Mouse (Mus musculus) midbrain, embryonic 10.5 days (tissue): ENCODE measurements around the gene Mrpl45. TPM values are rescaled to one million over a fixed set of nuclear protein-coding genes. Genes with fewer than 3 reads are reported as not detected.

Experiments used
- DNase-seq: peaks from one replicate; pipeline ENCODE4 v3.0.0-alpha.2; 2017; ENCODE audit warnings: low spot score
- H3K27ac ChIP-seq: fragments of 300-500 bp; sonication (generic); replicated peaks from 2 replicates; pipeline ENCODE4 v1.5.1; 2016; ENCODE audit warnings: mild to moderate bottlenecking
- H3K27me3 ChIP-seq: fragments of 300-500 bp; sonication (generic); 2 replicates; pipeline ENCODE4 v1.6.1; 2016; ENCODE audit warnings: low read depth, mild to moderate bottlenecking; ENCODE audit not compliant: poor library complexity, severe bottlenecking
- H3K36me3 ChIP-seq: fragments of 300-500 bp; sonication (generic); 2 replicates; pipeline ENCODE4 v1.6.1; 2016; ENCODE audit warnings: mild to moderate bottlenecking, moderate library complexity
- H3K4me1 ChIP-seq: fragments of 300-500 bp; sonication (generic); 2 replicates; pipeline ENCODE4 v1.6.1; 2016
- H3K4me3 ChIP-seq: fragments of 300-500 bp; sonication (generic); 2 replicates; pipeline ENCODE4 v1.5.1; 2016; ENCODE audit warnings: mild to moderate bottlenecking, moderate library complexity
- H3K9me3 ChIP-seq: fragments of 300-500 bp; sonication (generic); replicated peaks from 2 replicates; pipeline ENCODE4 v1.6.1; 2016; ENCODE audit warnings: mild to moderate bottlenecking
- WGBS: fragments of 180-500 bp; shearing (Covaris S2); methylation state at CpG from one replicate; pipeline ENCODE4 v1.1.7; 2016; 5-methylcytosine and 5-hydroxymethylcytosine counted together
- polyA plus RNA-seq: library from polyadenylated mRNA; unstranded; fragments of >200 nt; fragmentation: Nextera tagmentation; extraction: Ambion mirVana; gene quantifications from 2 replicates; pipeline ENCODE4 v1.2.1, GENCODE M21; 2016

The Mrpl45 gene
- polyA plus RNA-seq, 1 experiment from 2014 or later: 69.5 TPM

DNA sequence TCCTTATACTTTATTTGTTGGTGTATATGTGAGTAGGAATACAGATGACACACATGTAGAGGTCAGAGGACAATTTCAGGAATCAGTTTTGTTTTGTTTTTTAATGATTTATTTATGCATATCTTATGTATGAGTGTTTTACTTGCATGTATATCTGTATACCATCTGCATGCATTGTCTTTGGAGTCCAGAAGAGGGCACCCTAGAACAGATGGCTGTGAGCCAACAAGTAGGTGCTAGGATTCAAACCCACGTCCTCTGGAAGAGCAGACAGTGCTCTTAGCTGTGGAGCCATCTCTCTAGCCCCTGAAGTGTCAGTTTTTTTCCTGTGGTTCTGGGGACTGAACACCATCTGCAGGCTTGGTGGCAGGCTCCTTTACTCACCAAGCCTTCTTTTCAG, 9.7 kb downstream of the Mrpl45 start:
- WGBS: 84% methylated on average over 1 of the region's 1 CpGs

DNA sequence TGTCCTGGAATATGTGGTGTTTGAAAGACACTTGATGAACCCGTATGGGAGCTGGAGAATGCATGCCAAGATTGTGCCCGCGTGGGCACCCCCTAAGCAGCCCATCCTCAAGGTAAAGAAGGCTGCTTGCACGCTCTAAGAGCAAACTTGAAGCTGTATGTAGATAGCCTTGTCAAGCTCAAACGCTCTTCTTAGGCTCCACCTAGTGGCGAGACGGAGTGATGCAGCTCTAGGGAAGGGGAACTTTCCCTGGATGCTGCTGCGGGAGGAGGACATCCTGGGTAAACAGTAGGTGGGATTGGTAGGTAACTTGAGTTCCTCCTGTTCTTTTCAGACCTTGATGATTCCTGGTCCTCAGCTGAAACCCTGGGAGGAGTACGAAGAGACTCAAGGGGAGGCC, 12.6 kb downstream of the Mrpl45 start:
- Histone ChIP-seq H3K4me3 (no peak overlapping the region), H3K9me3 (no peaks in the 10 kb centered on the region), H3K36me3 (peaks cover 82% of the 10 kb centered on the region), H3K4me1 (peaks cover 8% of the 10 kb centered on the region; the same call in 1 of the 2 replicates), H3K27me3 (no peaks in the 10 kb centered on the region), H3K27ac (no peak overlapping the region)
- peak; percentile 71 for DNase-seq
- WGBS: 36% methylated on average over 9 of the region's 9 CpGs

More for the DNA sequence above, 9.7 kb downstream of the Mrpl45 start:
- Histone ChIP-seq H3K4me3 (no peak overlapping the region), H3K27me3 (no peaks in the 10 kb centered on the region), H3K9me3 (no peaks in the 10 kb centered on the region), H3K27ac (no peak overlapping the region), H3K36me3 (peaks cover 95% of the 10 kb centered on the region), H3K4me1 (no peaks in the 10 kb centered on the region)
- no peak for DNase-seq

DNA sequence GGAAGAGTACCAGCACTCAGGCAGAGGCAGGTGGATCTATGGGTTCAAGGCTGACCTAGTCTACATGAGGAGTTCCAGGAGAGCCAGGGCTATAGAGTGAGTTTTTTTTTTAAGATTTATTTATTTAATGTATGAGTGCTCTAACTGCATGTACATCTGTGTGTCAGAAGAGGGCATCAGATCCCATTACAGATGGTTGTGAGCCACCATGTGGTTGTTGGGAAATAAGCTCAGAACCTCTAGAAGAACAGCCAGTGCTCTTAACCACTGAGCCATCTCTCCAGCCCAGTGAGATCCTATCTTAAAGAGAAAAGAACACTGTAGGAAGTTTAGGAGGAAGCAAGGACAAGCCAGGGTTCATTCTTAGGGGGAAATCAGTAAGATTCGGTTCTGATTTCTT, 14.8 kb downstream of the Mrpl45 start:
- no peaks in the 10 kb centered on the region for H3K27me3 ChIP-seq
- peaks cover 15% of the 10 kb centered on the region for H3K4me1 ChIP-seq
- H3K9me3 ChIP-seq: no peaks in the 10 kb centered on the region
- no peak overlapping the region for H3K27ac ChIP-seq
- no peak overlapping the region for H3K4me3 ChIP-seq
- H3K36me3 ChIP-seq: peaks cover 63% of the 10 kb centered on the region
- DNase-seq: no peak
- 94% methylated on average over 1 of the region's 1 CpGs for WGBS

DNA sequence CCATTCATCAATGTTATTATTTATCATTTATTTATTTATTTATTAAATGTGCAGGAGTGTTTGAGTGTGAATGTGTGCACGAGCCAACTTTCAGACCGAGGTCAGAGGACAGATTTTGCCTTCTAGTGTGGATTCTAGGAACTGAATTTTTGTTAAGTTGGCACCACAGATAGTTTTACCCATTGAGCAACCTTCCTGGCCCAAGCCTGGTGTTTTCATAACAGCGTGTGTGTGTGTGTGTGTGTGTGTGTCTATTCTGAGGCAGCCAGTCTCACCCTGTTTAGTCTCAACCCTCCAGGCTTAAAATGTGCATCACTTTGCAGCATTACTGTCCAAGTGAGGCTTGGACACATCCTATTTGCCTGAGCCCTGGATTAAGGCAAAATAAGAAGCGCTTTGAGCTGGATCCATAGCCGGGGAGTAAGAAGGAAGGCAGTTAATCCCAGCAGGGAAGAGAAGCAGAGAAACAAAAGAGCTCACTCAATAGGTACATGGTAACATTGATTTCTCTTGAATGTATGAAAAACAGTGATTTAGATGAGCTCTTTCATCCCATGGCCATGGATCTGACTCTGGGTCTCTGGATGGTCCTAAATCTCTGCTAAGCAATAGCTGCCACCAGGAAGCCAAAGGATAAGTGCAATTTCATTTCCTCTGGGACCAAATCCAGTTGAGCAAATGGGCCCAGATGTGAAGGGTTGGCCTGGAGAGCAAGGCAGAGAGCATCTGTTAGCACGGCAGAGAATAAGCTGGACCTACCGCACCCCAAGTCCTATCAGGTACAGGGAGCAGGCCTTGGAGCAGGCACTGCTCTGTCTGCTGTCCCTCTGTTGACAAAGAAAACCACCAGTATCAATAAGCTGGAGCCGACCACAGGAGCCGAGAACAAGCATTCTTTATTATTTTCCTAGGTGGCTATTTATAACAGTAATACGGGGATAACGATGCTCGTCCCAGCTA, 16.0 kb downstream of the Mrpl45 start:
- Histone ChIP-seq H3K4me1 (peaks cover 23% of the 10 kb centered on the region), H3K27me3 (peaks cover 4% of the 10 kb centered on the region), H3K9me3 (no peaks in the 10 kb centered on the region), H3K36me3 (peaks cover 51% of the 10 kb centered on the region), H3K4me3 (no peak overlapping the region), H3K27ac (no peak overlapping the region)
- WGBS: 90% methylated on average over 12 of the region's 12 CpGs
- no peak for DNase-seq

DNA sequence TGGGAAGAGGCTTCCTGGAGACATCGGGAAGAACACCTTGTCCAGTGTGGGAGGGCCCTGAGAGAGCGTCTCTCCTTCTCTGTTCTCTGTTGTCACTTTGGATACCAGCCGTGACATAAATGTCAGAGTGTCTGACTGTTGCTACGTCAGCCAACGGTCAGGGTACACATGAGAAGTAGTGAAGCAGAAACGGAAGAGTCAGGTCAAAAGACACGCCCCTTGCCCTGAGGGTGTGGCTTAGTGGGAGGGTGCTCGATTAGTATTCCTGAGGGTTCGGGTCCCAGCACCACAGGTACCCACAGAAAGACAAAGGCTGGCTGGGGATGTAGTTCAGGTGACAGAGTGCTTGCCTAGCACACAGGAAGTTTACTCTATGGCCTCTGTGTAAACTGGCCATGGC, 17.5 kb downstream of the Mrpl45 start:
- H3K27me3 ChIP-seq: peaks cover 19% of the 10 kb centered on the region
- H3K27ac ChIP-seq: no peak overlapping the region
- H3K4me1 ChIP-seq: peaks cover 29% of the 10 kb centered on the region
- 61% methylated on average over 9 of the region's 9 CpGs for WGBS
- DNase-seq: no peak
- H3K4me3 ChIP-seq: no peak overlapping the region
- H3K9me3 ChIP-seq: no peaks in the 10 kb centered on the region
- peaks cover 35% of the 10 kb centered on the region for H3K36me3 ChIP-seq

DNA sequence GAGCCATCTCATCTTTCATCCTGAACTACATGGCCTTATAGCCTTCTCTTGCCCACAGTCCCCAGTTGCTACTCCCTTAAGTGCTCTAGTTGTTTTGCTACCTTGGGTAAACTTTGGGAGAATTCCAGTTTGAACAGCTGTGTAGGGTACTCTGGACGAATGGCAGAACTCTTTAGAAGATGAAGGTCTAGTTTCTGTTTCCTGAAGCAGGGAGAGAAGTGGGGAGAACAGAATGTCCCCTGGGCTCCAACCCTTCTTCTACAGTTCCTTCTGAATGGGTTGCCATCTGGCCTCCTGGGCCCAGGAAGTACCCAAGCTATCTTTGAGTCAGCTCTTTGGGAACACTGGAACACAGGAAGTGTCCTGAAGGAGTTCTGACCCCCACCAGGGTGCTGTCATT, 18.4 kb downstream of the Mrpl45 start:
- Histone ChIP-seq H3K9me3 (no peaks in the 10 kb centered on the region), H3K4me3 (no peak overlapping the region), H3K27ac (no peak overlapping the region), H3K27me3 (peaks cover 28% of the 10 kb centered on the region), H3K4me1 (peaks cover 37% of the 10 kb centered on the region), H3K36me3 (peaks cover 27% of the 10 kb centered on the region)
- DNase-seq: no peak
- WGBS: 86% methylated on average over 1 of the region's 1 CpGs

DNA sequence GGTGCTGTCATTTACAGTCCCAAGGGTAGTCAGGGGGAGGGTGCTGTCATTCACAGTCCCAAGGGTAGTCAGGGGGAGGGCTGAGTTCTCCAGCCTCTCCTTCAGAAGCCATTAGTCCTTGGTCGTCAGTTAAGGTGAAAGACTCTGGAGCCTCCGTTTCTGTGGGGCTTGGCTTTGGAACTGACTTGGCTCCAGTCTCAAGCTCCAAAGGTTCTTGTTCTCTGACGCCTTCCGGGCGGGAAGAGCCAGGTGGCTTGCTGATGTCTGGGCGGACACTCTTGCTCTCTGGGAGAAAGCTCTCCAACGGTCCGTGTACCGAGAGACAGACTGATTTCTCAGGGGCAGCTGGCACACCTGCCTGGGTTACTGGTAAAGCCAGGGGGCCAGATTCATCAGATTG, 18.9 kb downstream of the Mrpl45 start:
- no peak for DNase-seq
- 88% methylated on average over 9 of the region's 9 CpGs for WGBS
- H3K4me1 ChIP-seq: peaks cover 37% of the 10 kb centered on the region
- H3K9me3 ChIP-seq: no peaks in the 10 kb centered on the region
- peaks cover 22% of the 10 kb centered on the region for H3K36me3 ChIP-seq
- peaks cover 31% of the 10 kb centered on the region for H3K27me3 ChIP-seq
- H3K4me3 ChIP-seq: no peak overlapping the region
- H3K27ac ChIP-seq: no peak overlapping the region

DNA sequence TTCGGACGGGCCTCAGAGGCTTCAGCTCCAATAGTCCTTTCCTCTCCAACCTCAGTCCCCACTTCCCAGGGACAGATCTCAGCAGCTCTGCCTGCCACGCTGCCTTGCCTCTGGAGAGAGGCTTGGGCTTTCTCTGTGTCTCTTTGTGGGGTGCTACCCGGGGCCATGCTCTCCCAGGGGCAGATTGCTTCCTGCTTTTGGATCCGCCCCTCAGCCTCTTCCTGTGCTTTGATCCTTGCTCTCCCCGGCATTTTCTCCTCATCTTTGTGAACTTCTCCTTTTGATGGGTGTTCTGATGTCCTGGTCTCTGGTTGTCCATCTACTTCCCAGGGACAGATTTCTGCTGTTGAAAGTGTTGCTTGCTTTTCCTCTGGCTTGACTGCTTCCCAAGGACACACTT, 20.7 kb downstream of the Mrpl45 start:
- Histone ChIP-seq H3K4me1 (peaks cover 37% of the 10 kb centered on the region), H3K9me3 (no peaks in the 10 kb centered on the region), H3K36me3 (peaks cover 6% of the 10 kb centered on the region; the same call in 1 of the 2 replicates), H3K27ac (no peak overlapping the region), H3K27me3 (peaks cover 31% of the 10 kb centered on the region), H3K4me3 (no peak overlapping the region)
- WGBS: 57% methylated on average over 6 of the region's 6 CpGs
- DNase-seq: no peak

DNA sequence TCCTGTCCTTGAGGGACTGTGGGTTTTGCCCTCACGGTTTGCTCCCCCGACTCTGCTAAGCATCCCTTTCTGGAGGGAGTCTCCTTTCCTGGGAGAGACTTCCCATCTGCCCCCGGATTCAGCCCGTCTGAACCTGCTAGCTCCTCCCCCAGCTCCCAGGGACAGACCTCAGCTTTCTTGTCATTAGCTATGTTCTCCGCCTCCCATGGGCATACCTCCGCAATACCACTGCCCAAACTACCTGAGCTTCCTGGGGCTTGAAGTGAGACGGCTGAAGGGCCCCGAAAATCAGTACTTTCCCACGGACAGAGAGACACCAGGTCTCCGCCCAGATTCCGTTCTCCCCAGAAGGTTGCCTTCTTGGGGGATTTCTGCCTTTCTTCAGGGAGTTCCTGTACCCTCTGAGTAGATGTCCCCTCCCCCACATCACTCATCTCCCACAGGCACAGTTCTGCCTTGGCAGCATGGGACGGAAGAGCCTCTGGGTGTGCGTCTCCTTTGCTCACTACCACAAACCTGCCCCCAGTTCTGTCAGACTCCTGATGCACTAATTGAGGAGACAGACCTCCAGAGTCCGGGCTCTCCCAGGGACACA, 21.3 kb downstream of the Mrpl45 start:
- no peaks in the 10 kb centered on the region for H3K9me3 ChIP-seq
- no peak for DNase-seq
- H3K36me3 ChIP-seq: 0 out of 2 replicates have a peak, but pooled peaks cover under 1% of the 10 kb centered on the region
- peaks cover 37% of the 10 kb centered on the region for H3K4me1 ChIP-seq
- WGBS: 69% methylated on average over 14 of the region's 14 CpGs
- H3K27me3 ChIP-seq: peaks cover 31% of the 10 kb centered on the region
- H3K4me3 ChIP-seq: no peak overlapping the region
- no peak overlapping the region for H3K27ac ChIP-seq

DNA sequence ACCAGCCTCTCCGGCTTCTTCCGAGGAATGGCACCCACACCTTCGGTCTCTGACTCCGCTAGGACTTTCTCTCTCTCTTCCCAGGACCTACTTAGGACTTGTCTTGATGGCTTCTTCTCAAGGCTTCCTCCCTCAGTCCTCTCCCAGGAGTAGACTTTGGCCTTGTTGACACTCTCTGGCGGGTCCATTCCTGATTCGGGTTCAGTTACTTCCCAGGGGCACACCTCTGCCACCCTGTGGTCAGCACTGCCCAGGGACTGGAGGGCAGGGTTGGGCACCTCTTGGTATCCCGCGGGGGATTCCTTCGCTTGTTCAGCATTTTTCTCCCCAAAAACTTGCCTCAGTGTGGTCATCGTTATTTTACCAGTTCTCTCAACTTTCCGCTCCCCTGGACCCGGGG, 21.8 kb downstream of the Mrpl45 start:
- 84% methylated on average over 12 of the region's 12 CpGs for WGBS
- no peaks in the 10 kb centered on the region for H3K9me3 ChIP-seq
- no peak overlapping the region for H3K27ac ChIP-seq
- H3K4me1 ChIP-seq: peaks cover 37% of the 10 kb centered on the region
- H3K4me3 ChIP-seq: no peak overlapping the region
- no peaks in the 10 kb centered on the region for H3K36me3 ChIP-seq
- H3K27me3 ChIP-seq: peaks cover 31% of the 10 kb centered on the region
- no peak for DNase-seq

DNA sequence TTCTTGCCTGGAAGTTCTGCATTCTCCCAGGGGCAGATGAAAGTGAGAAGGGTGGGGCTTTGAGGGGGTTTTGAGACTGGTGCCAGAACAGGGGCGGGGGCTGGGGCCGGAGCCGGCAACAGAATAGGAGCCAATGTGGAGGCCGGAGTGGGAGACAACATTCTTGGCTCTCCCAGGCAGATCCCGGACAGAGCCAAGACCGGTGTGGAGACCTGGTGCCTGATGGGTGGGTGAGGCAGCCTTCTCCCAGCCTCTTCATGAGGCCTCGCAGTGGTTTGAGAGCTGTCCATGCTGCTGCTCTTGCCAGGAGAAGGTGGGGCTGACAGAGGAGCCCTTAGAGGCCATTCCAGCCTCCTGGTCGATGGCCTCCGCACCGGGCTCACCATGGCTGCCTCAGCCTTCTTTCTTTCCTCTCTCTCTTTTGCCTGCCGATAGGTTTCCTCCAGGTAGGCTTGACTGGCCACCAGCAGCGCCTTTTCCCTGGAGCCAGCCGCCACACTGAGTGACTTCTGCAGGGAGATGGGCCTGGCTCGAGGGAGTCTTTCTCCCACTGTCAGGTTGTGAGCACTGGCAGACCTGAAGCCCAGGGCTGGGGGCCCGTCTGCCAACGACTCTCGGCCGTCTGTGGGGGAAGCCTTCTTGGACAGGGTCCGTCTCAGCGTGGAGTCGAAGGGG, 22.9 kb downstream of the Mrpl45 start:
- H3K4me1 ChIP-seq: peaks cover 35% of the 10 kb centered on the region
- WGBS: 63% methylated on average over 21 of the region's 21 CpGs
- DNase-seq: no peak

DNA sequence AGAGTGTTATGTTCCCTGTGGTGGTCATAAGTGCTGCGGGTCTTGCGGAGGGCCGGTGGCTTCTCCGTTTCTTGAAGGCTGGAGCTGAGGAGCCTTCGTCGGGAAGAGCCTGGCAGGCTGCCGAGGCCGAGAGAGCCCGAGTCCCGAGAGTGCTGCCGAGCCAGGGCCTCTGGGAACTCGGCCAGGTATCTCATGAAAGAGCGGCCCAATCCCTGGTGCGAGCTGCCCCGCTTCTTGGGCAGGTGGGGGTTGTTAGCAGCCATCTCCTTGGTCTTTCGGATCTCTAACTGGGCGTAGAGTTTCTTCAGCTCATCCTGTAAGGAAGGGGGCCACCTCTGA, 23.4 kb downstream of the Mrpl45 start:
- H3K9me3 ChIP-seq: no peaks in the 10 kb centered on the region
- no peak overlapping the region for H3K4me3 ChIP-seq
- peaks cover 45% of the 10 kb centered on the region for H3K27me3 ChIP-seq
- no peak for DNase-seq
- peaks cover 40% of the 10 kb centered on the region for H3K4me1 ChIP-seq
- WGBS: 56% methylated on average over 17 of the region's 17 CpGs
- 0 out of 2 replicates have a peak overlapping the region, but pooled peaks have one; percentile 13 for H3K27ac ChIP-seq
- H3K36me3 ChIP-seq: no peaks in the 10 kb centered on the region

More for the DNA sequence above, 22.9 kb downstream of the Mrpl45 start:
- Histone ChIP-seq H3K9me3 (no peaks in the 10 kb centered on the region), H3K27me3 (peaks cover 40% of the 10 kb centered on the region), H3K4me3 (no peak overlapping the region), H3K27ac (0 out of 2 replicates have a peak overlapping the region, but pooled peaks have one; percentile 13), H3K36me3 (no peaks in the 10 kb centered on the region)
